ENCODE assay signal across 9 mouse cellular contexts in the genomic region with DNA sequence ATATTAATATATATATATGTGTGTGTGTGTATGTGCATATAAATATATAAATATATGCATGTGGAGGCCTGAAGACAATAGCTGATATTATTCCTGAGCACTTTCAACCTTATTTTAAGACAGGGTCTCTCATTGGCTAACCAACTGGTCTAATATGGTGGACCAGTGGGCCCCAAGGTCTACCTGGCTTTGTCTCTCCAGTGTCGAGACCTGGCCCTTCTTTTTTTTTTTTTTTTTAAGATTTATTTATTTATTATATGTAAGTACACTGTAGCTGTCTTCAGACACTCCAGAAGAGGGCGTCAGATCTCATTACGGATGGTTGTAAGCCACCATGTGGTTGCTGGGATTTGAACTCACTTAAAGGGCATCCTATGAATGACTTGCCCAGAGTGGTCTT. TPM values are rescaled to one million over a fixed set of nuclear protein-coding genes. Genes with fewer than 3 reads are reported as not detected.
"Had no signal": no experiment of that assay in that cellular context is flagged by ENCODE, and none has a peak within 500 bp of the region (broad histone marks: within the 10 kb centered on the region; RNA-seq: fewer than 3 reads in every experiment).

No protein-coding gene starts in this region.

RNA-seq across cellular contexts. Expression of a gene that starts 9.6 kb away (rescaled TPM):
- total RNA-seq: neutrophil, adult 5-6 weeks had no signal
- polyA plus RNA-seq: neural tube, embryonic 13.5 days; neural tube, embryonic 14.5 days; small intestine, adult 2 months; stomach, embryonic 14.5 days; stomach, embryonic 15.5 days; stomach, embryonic 16.5 days; testis, adult 2 months; urinary bladder, adult 2 months had no signal
